ENCODE assay signal across 8 mouse cellular contexts in the genomic region with DNA sequence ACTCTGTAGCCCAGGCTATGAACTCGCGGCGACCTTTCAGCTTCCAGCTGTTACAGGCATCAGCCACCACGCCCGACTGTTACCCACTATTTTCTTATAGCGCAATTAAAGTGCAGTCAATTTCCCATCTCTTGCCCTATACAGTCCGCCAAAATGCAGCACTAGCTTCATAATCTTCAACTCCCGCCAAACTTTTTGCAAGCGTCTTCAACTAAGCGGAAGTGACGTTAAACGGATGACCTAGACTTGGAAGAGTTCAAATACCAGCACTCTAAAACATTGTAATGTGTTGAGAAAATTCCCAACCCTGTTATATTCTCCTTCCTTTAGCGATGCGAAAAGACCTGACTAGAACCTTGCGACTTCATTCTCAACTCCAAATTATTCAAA. TPM values are rescaled to one million over a fixed set of nuclear protein-coding genes. Genes with fewer than 3 reads are reported as not detected.
A peak's percentile ranks its signal among the peaks of the same experiment; 100 is the strongest.
DNase-seq lines count a peak whose midpoint lies in the region; ATAC-seq and TF ChIP-seq lines count a peak whose summit lies in the region.

No protein-coding gene starts in this region.

- H3K9me3 ChIP-seq in kidney, embryonic 14.5 days (ENCODE audit: control insufficient read depth, low read length): no peaks in the 10 kb centered on the region
- H3K9me3 ChIP-seq in neural tube, embryonic 15.5 days (replicated peaks): no peaks in the 10 kb centered on the region

- no peak for TF ChIP-seq POLR2A in cerebellum, adult 2 months (IDR thresholded peaks at IDR 0.05; ENCODE audit: borderline replicate concordance, insufficient read depth, low read length)
- no peak for TF ChIP-seq POLR2A in lung, adult 2 months (IDR thresholded peaks at IDR 0.05; ENCODE audit: borderline replicate concordance, extremely low read depth, low read depth, low read length)

- 2% methylated on average over 15 of the region's 15 CpGs for WGBS in cerebellum, adult 2 months
- WGBS in kidney, embryonic 14.5 days: under 1% methylated on average over 15 of the region's 15 CpGs
- WGBS in lung, adult 2 months: under 1% methylated on average over 15 of the region's 15 CpGs
- under 1% methylated on average over 15 of the region's 15 CpGs for WGBS in neural tube, embryonic 15.5 days

- H3K27ac ChIP-seq in left cerebral cortex, adult 2 months: peak overlapping the region; percentile 95
- H3K27ac ChIP-seq in cerebellum, adult 2 months (ENCODE audit: insufficient read depth, low read length): no peak overlapping the region; the same call in 1 of the 2 replicates
- peak overlapping the region; percentile 69; the same call in 1 of the 2 replicates for H3K27ac ChIP-seq in kidney, embryonic 14.5 days (ENCODE audit: low read depth, low read length)
- H3K27ac ChIP-seq in neural tube, embryonic 15.5 days (replicated peaks): peak overlapping the region; percentile 93

- H3K4me1 ChIP-seq in cerebellum, adult 2 months (ENCODE audit: control insufficient read depth, insufficient read depth, low read length): no peaks in the 10 kb centered on the region
- H3K4me1 ChIP-seq in kidney, embryonic 14.5 days (ENCODE audit: control insufficient read depth, insufficient read depth, low read length): peaks cover 3% of the 10 kb centered on the region; the same call in 1 of the 2 replicates
- H3K4me1 ChIP-seq in lung, adult 2 months (ENCODE audit: control insufficient read depth, insufficient read depth, low read length): no peaks in the 10 kb centered on the region
- peaks cover 21% of the 10 kb centered on the region for H3K4me1 ChIP-seq in neural tube, embryonic 15.5 days

- no peaks in the 10 kb centered on the region for H3K27me3 ChIP-seq in cerebellum, adult 2 months (ENCODE audit: control insufficient read depth, insufficient read depth, low read length)
- no peaks in the 10 kb centered on the region for H3K27me3 ChIP-seq in kidney, embryonic 14.5 days (ENCODE audit: control insufficient read depth, insufficient read depth, low read length)
- H3K27me3 ChIP-seq in neural tube, embryonic 15.5 days (replicated peaks): no peaks in the 10 kb centered on the region

- peak; percentile 31 to 48 for DNase-seq in left cerebral cortex, adult 2 months (ENCODE audit: extremely low spot score in 1 of 2, low spot score in 2 of 2)
- no peak for DNase-seq in left cerebral cortex, adult 11 months (ENCODE audit: low spot score)
- peak in 1 of 2 experiments; percentile 56 for DNase-seq in cerebellum, adult 2 months
- DNase-seq in frontal cortex, postnatal 10 days (ENCODE audit: low spot score in 2 of 2): peak; percentile 39 to 40
- peak; percentile 49 for DNase-seq in lung, adult 2 months
- DNase-seq in natural killer cell, adult 2 months (ENCODE audit: low spot score in 2 of 2): no peak

- TF ChIP-seq CTCF in left cerebral cortex, adult 2 months (IDR thresholded peaks at IDR 0.05): no peak
- no peak for TF ChIP-seq CTCF in cerebellum, adult 2 months (IDR thresholded peaks at IDR 0.05; ENCODE audit: borderline replicate concordance, insufficient read depth, low read depth, low read length)
- TF ChIP-seq CTCF in lung, adult 2 months (IDR thresholded peaks at IDR 0.05; ENCODE audit: insufficient read depth, low read length): no peak

- H3K9ac ChIP-seq in kidney, embryonic 14.5 days (ENCODE audit: low read depth, low read length): peak overlapping the region; percentile 58
- H3K9ac ChIP-seq in neural tube, embryonic 15.5 days (replicated peaks): peak overlapping the region; percentile 34; the same call in 1 of the 2 replicates

- H3K4me2 ChIP-seq in kidney, embryonic 14.5 days (replicated peaks; ENCODE audit: low read depth, low read length): peak overlapping the region; percentile 57
- peak overlapping the region; percentile 67 for H3K4me2 ChIP-seq in neural tube, embryonic 15.5 days

- ATAC-seq in kidney, embryonic 14.5 days (ENCODE audit: low FRiP score, low TSS enrichment): peak; percentile 20
- peak; percentile 35 for ATAC-seq in neural tube, embryonic 15.5 days (ENCODE audit: low FRiP score)

- intact Hi-C loops in left cerebral cortex, adult 2 months (cut with DNase I): loop anchor here (5.0 kb wide), 2 partner anchors 315 to 330 kb away; a partner anchor contains a TSS

- peak overlapping the region; percentile 85 for H3K4me3 ChIP-seq in left cerebral cortex, adult 2 months
- H3K4me3 ChIP-seq in cerebellum, adult 2 months (replicated peaks; ENCODE audit: insufficient read depth, low read depth, low read length): peak overlapping the region; percentile 72
- H3K4me3 ChIP-seq in kidney, embryonic 14.5 days (ENCODE audit: low read length): peak overlapping the region; percentile 95
- H3K4me3 ChIP-seq in lung, adult 2 months (replicated peaks; ENCODE audit: extremely low read depth, low read depth, low read length): peak overlapping the region; percentile 77
- peak overlapping the region; percentile 97 for H3K4me3 ChIP-seq in neural tube, embryonic 15.5 days (replicated peaks)

- no peaks in the 10 kb centered on the region for H3K36me3 ChIP-seq in kidney, embryonic 14.5 days (ENCODE audit: control insufficient read depth, insufficient read depth, low read length)
- no peaks in the 10 kb centered on the region for H3K36me3 ChIP-seq in neural tube, embryonic 15.5 days

RNA-seq across cellular contexts. Expression of a gene that starts 0.6 kb away (rescaled TPM):
- total RNA-seq in left cerebral cortex, adult 2 months (2021): 1 to 10 TPM; 6.8 to 7.8 TPM
- polyA plus RNA-seq in cerebellum, adult 2 months (2012; rRNA removed): 2.5 and 3.2 TPM in 2 replicates
- polyA plus RNA-seq in kidney, embryonic 14.5 days (2014; fragmentation: Nextera tagmentation; extraction: Ambion mirVana): 8.0 and 14.4 TPM in 2 replicates
- 0.72 and 1.1 TPM in 2 replicates for polyA plus RNA-seq in lung, adult 2 months (2012; rRNA removed)
- 4.1 and 4.8 TPM in 2 replicates for polyA plus RNA-seq in neural tube, embryonic 15.5 days (2015; fragmentation: Nextera tagmentation; extraction: Ambion mirVana)

RNA-seq across cellular contexts. Expression of a gene that starts 0.9 kb away (rescaled TPM):
- total RNA-seq in left cerebral cortex, adult 2 months (2021): 100 to 1,000 TPM; 505 to 574 TPM
- polyA plus RNA-seq in cerebellum, adult 2 months (2012; rRNA removed): 97.2 and 102 TPM in 2 replicates
- 69.8 and 89.0 TPM in 2 replicates for polyA plus RNA-seq in kidney, embryonic 14.5 days (2014; fragmentation: Nextera tagmentation; extraction: Ambion mirVana)
- 29.8 and 34.2 TPM in 2 replicates for polyA plus RNA-seq in lung, adult 2 months (2012; rRNA removed)
- 78.7 and 83.3 TPM in 2 replicates for polyA plus RNA-seq in neural tube, embryonic 15.5 days (2015; fragmentation: Nextera tagmentation; extraction: Ambion mirVana)

Comparison
In these comparisons a context has a peak if more than half of its experiments do, and no peak if none do; other contexts are left out.
1. DNase-seq: peak in left cerebral cortex, adult 2 months (2 of 2), frontal cortex, postnatal 10 days (2 of 2) and lung, adult 2 months (single experiment); none in left cerebral cortex, adult 11 months (single experiment) and natural killer cell, adult 2 months (0 of 2).
2. Peak in every context shown above with its lines, with median percentiles within 50 percentile points of each other: H3K4me3 ChIP-seq.